Mouse (Mus musculus) intestine, embryonic 14.5 days (tissue): ENCODE measurements around the gene Brk1. TPM values are rescaled to one million over a fixed set of nuclear protein-coding genes. Genes with fewer than 3 reads are reported as not detected.

ENCODE experiments used
- ATAC-seq: fragments of 200-750 bp; cut with Nextera tagmentation; replicated peaks from 2 replicates; pipeline ENCODE4 v1.8.0; 2017; ENCODE audit warnings: low read depth, moderate number of reproducible peaks, moderate TSS enrichment, moderate library complexity; ENCODE audit not compliant: low FRiP score, low TSS enrichment
- DNase-seq: peaks from one replicate; pipeline ENCODE4 v3.0.0-alpha.2; 2018; ENCODE audit warnings: low spot score
- H3K27ac ChIP-seq: fragments of 300-500 bp; sonication (generic); 2 replicates; pipeline ENCODE4 v1.5.1; 2014; ENCODE audit warnings: low read depth, mild to moderate bottlenecking, control low read depth
- H3K27me3 ChIP-seq: fragments of 300-500 bp; sonication (generic); replicated peaks from 2 replicates; pipeline ENCODE4 v1.6.1; 2014; ENCODE audit warnings: low read length, control low read depth; ENCODE audit not compliant: control insufficient read depth, insufficient read depth
- H3K36me3 ChIP-seq: fragments of 300-500 bp; sonication (generic); 2 replicates; pipeline ENCODE4 v1.6.1; 2014; ENCODE audit warnings: low read length, control low read depth; ENCODE audit not compliant: control insufficient read depth, insufficient read depth
- H3K4me1 ChIP-seq: fragments of 300-500 bp; sonication (generic); replicated peaks from 2 replicates; pipeline ENCODE4 v1.6.1; 2014; ENCODE audit warnings: low read length, control low read depth, mixed read lengths; ENCODE audit not compliant: control insufficient read depth, insufficient read depth
- H3K4me2 ChIP-seq: fragments of 300-500 bp; sonication (generic); 2 replicates; pipeline ENCODE4 v1.6.1; 2014; ENCODE audit warnings: low read length
- H3K4me3 ChIP-seq: fragments of 300-500 bp; sonication (generic); 2 replicates; pipeline ENCODE4 v1.5.1; 2014; ENCODE audit warnings: low read depth, low read length, control low read depth, mixed read lengths
- H3K9ac ChIP-seq: fragments of 300-500 bp; sonication (generic); 2 replicates; pipeline ENCODE4 v1.6.1; 2014; ENCODE audit warnings: mild to moderate bottlenecking, low read length
- H3K9me3 ChIP-seq: fragments of 300-500 bp; sonication (generic); 2 replicates; pipeline ENCODE4 v1.6.1; 2016; ENCODE audit warnings: low read length, control low read depth; ENCODE audit not compliant: control insufficient read depth
- WGBS: fragments of 180-500 bp; shearing (Covaris S2); extraction: QIAGEN DNeasy Blood & Tissue Kit; methylation state at CpG from one replicate; pipeline ENCODE4 v1.1.7; 2014; 5-methylcytosine and 5-hydroxymethylcytosine counted together
- polyA plus RNA-seq: library from polyadenylated mRNA; unstranded; fragments of >200 nt; fragmentation: Nextera tagmentation; extraction: Ambion mirVana; gene quantifications from 2 replicates; pipeline ENCODE4 v1.2.1, GENCODE M21; 2014

Brk1 gene
- polyA plus RNA-seq, 1 experiment from 2014 or later, result 238 TPM

GRCm38 (mm10) chr6:113592637-113593036 is 11.9 kb upstream of the Brk1 start:
- Histone ChIP-seq H3K9ac (no peak overlapping the region), H3K27me3 (no peaks in the 10 kb centered on the region), H3K4me3 (no peak overlapping the region), H3K4me2 (no peak overlapping the region), H3K36me3 (0 out of 2 replicates have a peak, but pooled peaks cover 8% of the 10 kb centered on the region), H3K27ac (no peak overlapping the region), H3K9me3 (no peaks in the 10 kb centered on the region), H3K4me1 (no peaks in the 10 kb centered on the region)
- DNase-seq, result no peak
- no peak for ATAC-seq
- WGBS, result 94% methylated on average over 2 of the region's 2 CpGs

GRCm38 (mm10) chr6:113597945-113598344 is 6.6 kb upstream of the Brk1 start:
- 88% methylated on average over 4 of the region's 4 CpGs for WGBS
- H3K36me3 ChIP-seq, result no peaks in the 10 kb centered on the region
- no peak for ATAC-seq
- H3K27ac ChIP-seq, result no peak overlapping the region
- no peak overlapping the region for H3K4me3 ChIP-seq
- H3K27me3 ChIP-seq, result no peaks in the 10 kb centered on the region
- no peak for DNase-seq
- H3K4me2 ChIP-seq, result no peak overlapping the region
- H3K9me3 ChIP-seq, result no peaks in the 10 kb centered on the region
- 0 out of 2 replicates have a peak, but pooled peaks cover 4% of the 10 kb centered on the region for H3K4me1 ChIP-seq
- H3K9ac ChIP-seq, result no peak overlapping the region

- no peaks in the 10 kb centered on the region for H3K27me3 ChIP-seq
- H3K4me2 ChIP-seq, result no peak overlapping the region
- ATAC-seq (no peak), DNase-seq (no peak)
- no peaks in the 10 kb centered on the region for H3K36me3 ChIP-seq
- 63% methylated on average over 5 of the region's 5 CpGs for WGBS
- no peaks in the 10 kb centered on the region for H3K9me3 ChIP-seq
- H3K4me1 ChIP-seq, result 0 out of 2 replicates have a peak, but pooled peaks cover 4% of the 10 kb centered on the region
- H3K27ac ChIP-seq, result no peak overlapping the region
- no peak overlapping the region for H3K9ac ChIP-seq
- H3K4me3 ChIP-seq, result no peak overlapping the region
These were observed 4.7 kb upstream of the Brk1 start for GRCm38 (mm10) chr6:113599833-113600232.

GRCm38 (mm10) chr6:113600543-113601139 is 3.9 kb upstream of the Brk1 start, which contains the start of gene Fancd2os:
Gene Fancd2os (minus strand): TSS chr6:113600715.
- no peaks in the 10 kb centered on the region for H3K27me3 ChIP-seq
- ATAC-seq, result no peak
- H3K9ac ChIP-seq, result 0 out of 2 replicates have a peak within 1 kb of the TSS, but pooled peaks have one; percentile 3
- WGBS, result 36% methylated on average over 23 of the region's 23 CpGs
- DNase-seq, result peak; percentile 53
- no peaks in the 10 kb centered on the region for H3K9me3 ChIP-seq
- peaks cover 8% of the 10 kb centered on the region for H3K4me1 ChIP-seq
- H3K27ac ChIP-seq, result 0 out of 2 replicates have a peak within 1 kb of the TSS, but pooled peaks have one; percentile 4
- H3K36me3 ChIP-seq, result no peaks in the 10 kb centered on the region
- H3K4me3 ChIP-seq, result no peak within 1 kb of the TSS
- H3K4me2 ChIP-seq, result 0 out of 2 replicates have a peak within 1 kb of the TSS, but pooled peaks have one; percentile 7

GRCm38 (mm10) chr6:113602821-113603220 is 1.8 kb upstream of the Brk1 start:
- Histone ChIP-seq H3K4me1 (peaks cover 19% of the 10 kb centered on the region), H3K4me2 (no peak overlapping the region), H3K36me3 (0 out of 2 replicates have a peak, but pooled peaks cover 8% of the 10 kb centered on the region), H3K27ac (no peak overlapping the region), H3K9me3 (no peaks in the 10 kb centered on the region), H3K4me3 (no peak overlapping the region), H3K9ac (no peak overlapping the region), H3K27me3 (no peaks in the 10 kb centered on the region)
- 94% methylated on average over 6 of the region's 6 CpGs for WGBS
- DNase-seq (no peak), ATAC-seq (no peak)

- Histone ChIP-seq H3K9me3 (no peaks in the 10 kb centered on the region), H3K27ac (peak overlapping the region; percentile 66; the same call in 1 of the 2 replicates), H3K27me3 (no peaks in the 10 kb centered on the region), H3K4me1 (peaks cover 19% of the 10 kb centered on the region), H3K4me3 (peak overlapping the region; percentile 87), H3K9ac (peak overlapping the region; percentile 72), H3K36me3 (0 out of 2 replicates have a peak, but pooled peaks cover 11% of the 10 kb centered on the region), H3K4me2 (peak overlapping the region; percentile 52)
- DNase-seq, result no peak
- ATAC-seq, result no peak; the same call in 1 of the 2 replicates
- 54% methylated on average over 12 of the region's 12 CpGs for WGBS
These were observed 579 bp upstream of the Brk1 start for GRCm38 (mm10) chr6:113603993-113604392.

GRCm38 (mm10) chr6:113605224-113605545 is 613 bp downstream of the Brk1 start:
- H3K4me3 ChIP-seq, result peak overlapping the region; percentile 87
- H3K27ac ChIP-seq, result peak overlapping the region; percentile 66; the same call in 1 of the 2 replicates
- no peak for ATAC-seq

GRCm38 (mm10) chr6:113608871-113609270 is 4.3 kb downstream of the Brk1 start:
- H3K4me2 ChIP-seq, result no peak overlapping the region
- no peaks in the 10 kb centered on the region for H3K9me3 ChIP-seq
- H3K27me3 ChIP-seq, result no peaks in the 10 kb centered on the region
- peaks cover 15% of the 10 kb centered on the region for H3K4me1 ChIP-seq
- H3K36me3 ChIP-seq, result peaks cover 40% of the 10 kb centered on the region; the same call in 1 of the 2 replicates
- no peak overlapping the region for H3K27ac ChIP-seq
- DNase-seq, result no peak
- WGBS, result 57% methylated on average over 6 of the region's 6 CpGs
- H3K9ac ChIP-seq, result no peak overlapping the region
- no peak for ATAC-seq
- no peak overlapping the region for H3K4me3 ChIP-seq

More at GRCm38 (mm10) chr6:113605224-113605545, 613 bp downstream of the Brk1 start:
- Histone ChIP-seq H3K36me3 (peaks cover 15% of the 10 kb centered on the region; the same call in 1 of the 2 replicates), H3K4me2 (peak overlapping the region; percentile 87), H3K9me3 (no peaks in the 10 kb centered on the region), H3K27me3 (no peaks in the 10 kb centered on the region), H3K9ac (peak overlapping the region; percentile 72), H3K4me1 (peaks cover 19% of the 10 kb centered on the region)
- DNase-seq, result no peak
- WGBS, result 4% methylated on average over 10 of the region's 10 CpGs

GRCm38 (mm10) chr6:113609293-113609692 is 4.7 kb downstream of the Brk1 start:
- WGBS, result 79% methylated on average over 7 of the region's 7 CpGs
- peaks cover 44% of the 10 kb centered on the region for H3K36me3 ChIP-seq
- ATAC-seq, result no peak

More at GRCm38 (mm10) chr6:113609293-113609692, 4.7 kb downstream of the Brk1 start:
- Histone ChIP-seq H3K4me1 (peaks cover 15% of the 10 kb centered on the region), H3K9ac (no peak overlapping the region), H3K27me3 (no peaks in the 10 kb centered on the region), H3K4me3 (no peak overlapping the region), H3K4me2 (no peak overlapping the region), H3K9me3 (no peaks in the 10 kb centered on the region), H3K27ac (no peak overlapping the region)
- DNase-seq, result no peak
